8 mouse cellular contexts compared by ENCODE assay signal in genomic region chr4:57845031-57845431, GRCm38 (mm10).
DNase-seq lines count a peak whose midpoint lies in the region; ATAC-seq and TF ChIP-seq lines count a peak whose summit lies in the region.

No protein-coding gene starts in this region.

- peak; percentile 40 for DNase-seq in right cerebral cortex, adult 18-20 months
- DNase-seq in right cerebral cortex, postnatal 25 days, result no peak
- peak; percentile 80 for DNase-seq in forebrain, embryonic 10.5 days (ENCODE audit: extremely low spot score, low spot score)
- DNase-seq in kidney, postnatal 10 days, result peak; percentile 93
- peak; percentile 96 for DNase-seq in lung, postnatal 36 days

- ATAC-seq in heart, embryonic 14.5 days (ENCODE audit: insufficient number of reproducible peaks, insufficient read depth, low FRiP score, low read depth), result peak; percentile 89
- no peak for ATAC-seq in erythroblast, adult 5-6 weeks (replicated peaks; ENCODE audit: low FRiP score, poor library complexity, severe bottlenecking)

- H3K4me2 ChIP-seq in heart, embryonic 14.5 days (ENCODE audit: low read length), result peak overlapping the region; percentile 73

- H3K36me3 ChIP-seq in forebrain, embryonic 10.5 days (replicated peaks), result peaks cover 8% of the 10 kb centered on the region
- peaks cover 6% of the 10 kb centered on the region; the same call in 1 of the 2 replicates for H3K36me3 ChIP-seq in heart, embryonic 14.5 days (ENCODE audit: control insufficient read depth, insufficient read depth, low read length)
- no peaks in the 10 kb centered on the region for H3K36me3 ChIP-seq in small intestine, adult 2 months (ENCODE audit: control insufficient read depth, insufficient read depth, low read length)

- peaks cover 56% of the 10 kb centered on the region for H3K4me1 ChIP-seq in forebrain, embryonic 10.5 days
- H3K4me1 ChIP-seq in heart, embryonic 14.5 days (ENCODE audit: control insufficient read depth in 2 of 2, insufficient read depth in 2 of 2, low read length in 2 of 2), result peaks cover 25 to 54% of the 10 kb centered on the region in 2 experiments
- no peaks in the 10 kb centered on the region for H3K4me1 ChIP-seq in small intestine, adult 2 months (ENCODE audit: control insufficient read depth, insufficient read depth, insufficient read length, low read length)

- peak overlapping the region; percentile 88 for H3K27ac ChIP-seq in forebrain, embryonic 10.5 days
- peak overlapping the region; percentile 96 to 99 for H3K27ac ChIP-seq in heart, embryonic 14.5 days (replicated peaks in 1 of 2; ENCODE audit: control insufficient read depth in 1 of 2, insufficient read depth in 1 of 2, low read depth in 2 of 2, low read length in 2 of 2)
- H3K27ac ChIP-seq in small intestine, adult 2 months (ENCODE audit: insufficient read depth, low read depth, low read length), result peak overlapping the region; percentile 84

- H3K9ac ChIP-seq in heart, embryonic 14.5 days (ENCODE audit: low read length), result peak overlapping the region; percentile 90

- peaks cover 6% of the 10 kb centered on the region; the same call in 1 of the 2 replicates for H3K27me3 ChIP-seq in forebrain, embryonic 10.5 days (ENCODE audit: poor library complexity, severe bottlenecking)
- no peaks in the 10 kb centered on the region for H3K27me3 ChIP-seq in heart, embryonic 14.5 days (ENCODE audit: control insufficient read depth, insufficient read depth, low read length)
- no peaks in the 10 kb centered on the region for H3K27me3 ChIP-seq in small intestine, adult 2 months (ENCODE audit: control insufficient read depth, insufficient read depth, low read length)

- H3K9me3 ChIP-seq in forebrain, embryonic 10.5 days, result no peaks in the 10 kb centered on the region
- H3K9me3 ChIP-seq in heart, embryonic 14.5 days (ENCODE audit: control insufficient read depth, low read length), result no peaks in the 10 kb centered on the region

- H3K4me3 ChIP-seq in forebrain, embryonic 10.5 days, result peak overlapping the region; percentile 52
- H3K4me3 ChIP-seq in heart, embryonic 14.5 days (ENCODE audit: control insufficient read depth in 1 of 2, insufficient read depth in 1 of 2, low read depth in 1 of 2, low read length in 2 of 2), result peak overlapping the region; percentile 57 to 78
- H3K4me3 ChIP-seq in small intestine, adult 2 months (ENCODE audit: low read depth, low read length), result peak overlapping the region; percentile 57

- WGBS in forebrain, embryonic 10.5 days, result under 1% methylated on average over 10 of the region's 10 CpGs
- WGBS in heart, embryonic 14.5 days, result under 1% methylated on average over 10 of the region's 10 CpGs
- WGBS in small intestine, adult 2 months, result 7% methylated on average over 10 of the region's 10 CpGs

- no peak for TF ChIP-seq CTCF in small intestine, adult 2 months (IDR thresholded peaks at IDR 0.05; ENCODE audit: extremely low read depth, insufficient read length, insufficient replicate concordance, low read depth, low read length)

- TF ChIP-seq POLR2A in small intestine, adult 2 months (IDR thresholded peaks at IDR 0.05; ENCODE audit: low read depth, low read length), result peak; percentile 66; the same call in 1 of the 2 replicates
